Mouse (Mus musculus) kidney, adult 9 months (tissue): ENCODE data around the gene Tchh.
A peak's percentile ranks its signal among the peaks of the same experiment; 100 is the strongest.
"Not testable (repeated sequence)": the region's sequence is repeated elsewhere in the genome, so short reads cannot be mapped to it uniquely, and the experiment has no call there.

Experiments used
- DNase-seq: peaks from one replicate; pipeline ENCODE4 v3.0.0; 2022

Gene Tchh

GRCm38 (mm10) chr3:93494774-93495173 lies 52.6 kb downstream of the Tchh start:
- DNase-seq, result not testable (repeated sequence)

DNA sequence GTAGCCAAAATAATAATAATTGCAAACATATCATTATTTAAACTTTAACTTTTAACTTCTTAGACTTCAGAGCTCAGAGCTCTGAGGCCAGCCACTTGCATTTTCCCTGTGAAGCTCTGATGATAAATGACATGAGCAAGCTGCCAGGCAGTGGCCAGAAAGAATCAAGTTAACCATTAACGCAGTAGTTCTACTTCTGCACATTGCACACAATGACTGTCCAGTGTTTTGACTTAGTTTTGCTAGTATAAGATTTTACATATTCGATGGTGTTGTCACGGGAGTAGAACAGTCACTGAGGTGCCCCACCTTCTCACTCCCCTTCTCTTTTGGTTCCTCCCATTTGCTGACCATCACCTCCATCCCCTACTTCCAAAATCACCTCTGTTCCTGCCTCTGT lies 55.0 kb downstream of the Tchh start:
- peak; percentile 60 for DNase-seq
